Mouse (Mus musculus) small intestine, adult 2 months (tissue): ENCODE measurements around the gene Nars2. TPM values are rescaled to one million over a fixed set of nuclear protein-coding genes. Genes with fewer than 3 reads are reported as not detected.

ENCODE experiments used
- H3K27ac ChIP-seq: fragments of 200-500 bp; 2 replicates; pipeline ENCODE4 v1.5.1; 2012; ENCODE audit warnings: low read depth, low read length, control low read depth, inconsistent platforms; ENCODE audit not compliant: insufficient read depth
- H3K27me3 ChIP-seq: fragments of 200-500 bp; 2 replicates; pipeline ENCODE4 v1.6.1; 2012; ENCODE audit warnings: mild to moderate bottlenecking, moderate library complexity, low read length, inconsistent platforms; ENCODE audit not compliant: control insufficient read depth, insufficient read depth
- H3K36me3 ChIP-seq: fragments of 200-500 bp; 2 replicates; pipeline ENCODE4 v1.6.1; 2012; ENCODE audit warnings: mild to moderate bottlenecking, low read length, control low read depth, inconsistent platforms; ENCODE audit not compliant: control insufficient read depth, insufficient read depth
- H3K4me1 ChIP-seq: fragments of 200-500 bp; 2 replicates; pipeline ENCODE4 v1.6.1; 2012; ENCODE audit warnings: low read length, inconsistent platforms, mixed read lengths; ENCODE audit not compliant: control insufficient read depth, insufficient read depth, insufficient read length
- H3K4me3 ChIP-seq: fragments of 200-500 bp; 2 replicates; pipeline ENCODE4 v1.5.1; 2012; ENCODE audit warnings: low read depth, mild to moderate bottlenecking, control low read depth, inconsistent platforms, low read length, moderate library complexity
- CTCF ChIP-seq: fragments of 200-500 bp; IDR thresholded peaks from 2 replicates; pipeline ENCODE4 v1.5.1; 2012; ENCODE audit warnings: low read depth, mild to moderate bottlenecking, control low read depth, inconsistent platforms, low read length, moderate library complexity, mixed read lengths; ENCODE audit not compliant: insufficient replicate concordance, insufficient read length; ENCODE audit errors: extremely low read depth
- POLR2A ChIP-seq: fragments of 200-500 bp; IDR thresholded peaks from 2 replicates; pipeline ENCODE4 v1.6.1; 2012; ENCODE audit warnings: low read depth, mild to moderate bottlenecking, control low read depth, inconsistent platforms, low read length, moderate library complexity
- WGBS: fragments of 180-500 bp; shearing (Covaris S2); methylation state at CpG from one replicate; pipeline ENCODE4 v1.1.7; 2018; 5-methylcytosine and 5-hydroxymethylcytosine counted together
- polyA plus RNA-seq: library from polyadenylated mRNA; depleted of rRNA; stranded (reverse); fragments of >200 nt; gene quantifications from 2 replicates; pipeline ENCODE4 v1.2.3, GENCODE M21; 2012

The Nars2 gene
- polyA plus RNA-seq, 1 experiment: 0.90 TPM

GRCm38 (mm10) chr7:96987676-96988075 is 36.4 kb downstream of the Nars2 start:
- WGBS: 23% methylated on average over 4 of the region's 4 CpGs
- Histone ChIP-seq H3K36me3 (no peaks in the 10 kb centered on the region), H3K27me3 (no peaks in the 10 kb centered on the region), H3K4me1 (no peaks in the 10 kb centered on the region; the same call in 1 of the 2 replicates), H3K4me3 (no peak overlapping the region), H3K27ac (no peak overlapping the region)
- no peak for TF ChIP-seq POLR2A
- TF ChIP-seq CTCF: no peak

- Histone ChIP-seq H3K4me1 (no peaks in the 10 kb centered on the region), H3K27me3 (no peaks in the 10 kb centered on the region), H3K27ac (no peak overlapping the region), H3K36me3 (no peaks in the 10 kb centered on the region), H3K4me3 (no peak overlapping the region)
- no peak for TF ChIP-seq CTCF
- no peak for TF ChIP-seq POLR2A
- WGBS: 13% methylated on average over 3 of the region's 3 CpGs
These were observed 61.7 kb downstream of the Nars2 start for GRCm38 (mm10) chr7:97012956-97013355.

- 73% methylated on average over 4 of the region's 4 CpGs for WGBS
- H3K4me3 ChIP-seq: no peak overlapping the region
- no peak for TF ChIP-seq CTCF
- no peak for TF ChIP-seq POLR2A
- no peaks in the 10 kb centered on the region for H3K27me3 ChIP-seq
- no peaks in the 10 kb centered on the region for H3K4me1 ChIP-seq
- H3K36me3 ChIP-seq: no peaks in the 10 kb centered on the region
- H3K27ac ChIP-seq: no peak overlapping the region
These were observed 66.7 kb downstream of the Nars2 start for GRCm38 (mm10) chr7:97018005-97018404.

GRCm38 (mm10) chr7:97018418-97018817 is 67.1 kb downstream of the Nars2 start:
- no peak for TF ChIP-seq CTCF
- TF ChIP-seq POLR2A: no peak
- WGBS: 63% methylated on average over 3 of the region's 3 CpGs
- H3K27ac ChIP-seq: no peak overlapping the region
- H3K36me3 ChIP-seq: no peaks in the 10 kb centered on the region
- H3K27me3 ChIP-seq: no peaks in the 10 kb centered on the region
- H3K4me1 ChIP-seq: no peaks in the 10 kb centered on the region
- no peak overlapping the region for H3K4me3 ChIP-seq

- TF ChIP-seq CTCF (no peak), POLR2A (no peak)
- Histone ChIP-seq H3K27ac (no peak overlapping the region), H3K36me3 (no peaks in the 10 kb centered on the region), H3K4me3 (no peak overlapping the region), H3K4me1 (no peaks in the 10 kb centered on the region), H3K27me3 (no peaks in the 10 kb centered on the region)
- WGBS: 94% methylated on average over 1 of the region's 1 CpGs
These were observed 68.0 kb downstream of the Nars2 start for GRCm38 (mm10) chr7:97019303-97019702.

- 0 out of 2 replicates have a peak, but pooled peaks cover 2% of the 10 kb centered on the region for H3K36me3 ChIP-seq
- H3K4me1 ChIP-seq: no peaks in the 10 kb centered on the region
- TF ChIP-seq POLR2A (no peak), CTCF (no peak)
- H3K27me3 ChIP-seq: no peaks in the 10 kb centered on the region
- H3K4me3 ChIP-seq: no peak overlapping the region
- 83% methylated on average over 5 of the region's 5 CpGs for WGBS
- H3K27ac ChIP-seq: no peak overlapping the region
These were observed 75.6 kb downstream of the Nars2 start for GRCm38 (mm10) chr7:97026772-97027358.

- Histone ChIP-seq H3K36me3 (peaks cover 5% of the 10 kb centered on the region; the same call in 1 of the 2 replicates), H3K4me1 (no peaks in the 10 kb centered on the region), H3K4me3 (no peak overlapping the region), H3K27ac (no peak overlapping the region), H3K27me3 (no peaks in the 10 kb centered on the region)
- TF ChIP-seq POLR2A: no peak
- TF ChIP-seq CTCF: no peak
- WGBS: 92% methylated on average over 10 of the region's 10 CpGs
These were observed 77.8 kb downstream of the Nars2 start for GRCm38 (mm10) chr7:97029151-97029550.

GRCm38 (mm10) chr7:97032412-97032811 is 81.1 kb downstream of the Nars2 start:
- no peak for TF ChIP-seq CTCF
- no peak for TF ChIP-seq POLR2A
- H3K4me1 ChIP-seq: no peaks in the 10 kb centered on the region

More at GRCm38 (mm10) chr7:97032412-97032811, 81.1 kb downstream of the Nars2 start:
- H3K27me3 ChIP-seq: no peaks in the 10 kb centered on the region
- H3K4me3 ChIP-seq: no peak overlapping the region
- H3K27ac ChIP-seq: no peak overlapping the region
- 68% methylated on average over 2 of the region's 2 CpGs for WGBS
- peaks cover 7% of the 10 kb centered on the region; the same call in 1 of the 2 replicates for H3K36me3 ChIP-seq
